Mouse (Mus musculus) G1E (cell line): ENCODE data around the gene Paf1. TPM values are rescaled to one million over a fixed set of nuclear protein-coding genes. Genes with fewer than 3 reads are reported as not detected.

ENCODE experiments used
- ATAC-seq: 2 replicates; pipeline ENCODE4 v1.8.0; 2016; ENCODE audit warnings: mild to moderate bottlenecking; ENCODE audit not compliant: insufficient number of reproducible peaks, poor library complexity, low FRiP score, severe bottlenecking; ENCODE audit errors: extremely low read depth
- DNase-seq: peaks from one replicate; pipeline ENCODE4 v3.0.0; 2012; ENCODE audit warnings: low spot score
- H3K27me3 ChIP-seq: 2 replicates; pipeline ENCODE4 v1.6.1; 2012; ENCODE audit warnings: mild to moderate bottlenecking, low read length, inconsistent platforms; ENCODE audit not compliant: insufficient read depth
- H3K36me3 ChIP-seq: replicated peaks from 2 replicates; pipeline ENCODE3; 2012; ENCODE audit warnings: mild to moderate bottlenecking, inconsistent platforms
- H3K4me1 ChIP-seq: 2 replicates; pipeline ENCODE4 v1.6.1; 2012; ENCODE audit warnings: low read depth, low read length, inconsistent platforms, mixed read lengths; ENCODE audit not compliant: insufficient read depth
- H3K4me3 ChIP-seq: 2 replicates; pipeline ENCODE4 v1.5.1; 2012; ENCODE audit warnings: low read depth, mild to moderate bottlenecking, inconsistent platforms, low read length, moderate library complexity, mixed read lengths
- H3K9me3 ChIP-seq: replicated peaks from 2 replicates; pipeline ENCODE4 v1.6.1; 2012; ENCODE audit warnings: inconsistent platforms
- CTCF ChIP-seq: IDR thresholded peaks from 2 replicates; pipeline ENCODE4 v1.5.1; 2012; ENCODE audit warnings: low read depth, low read length, inconsistent platforms, mixed read lengths
- GATA1 ChIP-seq: IDR thresholded peaks from 2 replicates; pipeline ENCODE4 v1.6.1; 2012; ENCODE audit warnings: borderline replicate concordance, low read length, inconsistent platforms, mixed read lengths
- GATA2 ChIP-seq: IDR thresholded peaks from 2 replicates; pipeline ENCODE4 v1.6.1; 2012; ENCODE audit warnings: low read depth, low read length, inconsistent platforms, borderline replicate concordance
- POLR2AphosphoS5 ChIP-seq: IDR thresholded peaks from 2 replicates; pipeline ENCODE4 v1.6.1; 2012; ENCODE audit warnings: low read depth, low read length, inconsistent platforms; ENCODE audit not compliant: insufficient replicate concordance
- TAL1 ChIP-seq: conservative IDR thresholded peaks from 2 replicates; pipeline ENCODE4 v1.6.1; 2012; ENCODE audit warnings: low read depth, low read length, inconsistent platforms, mixed read lengths
- polyA plus RNA-seq: library from polyadenylated mRNA; stranded (reverse); fragments of >175 nt; gene quantifications from 2 replicates; pipeline ENCODE4 v1.2.3, GENCODE M21; 2012
- total RNA-seq, 2 experiments: library from RNA; stranded (forward) in 1 of 2; stranded (reverse) in 1 of 2; fragments of 200-1000 nt in 1 of 2; fragments of >200 nt in 1 of 2; fragmentation: Nextera tagmentation in 1 of 2; gene quantifications; 2 replicates each; pipeline ENCODE4 v1.2.3; 2014 to 2017

Paf1 gene
- total and polyA plus RNA-seq, 3 experiments, result 68.5 to 170 (median 96.2) TPM

DNA sequence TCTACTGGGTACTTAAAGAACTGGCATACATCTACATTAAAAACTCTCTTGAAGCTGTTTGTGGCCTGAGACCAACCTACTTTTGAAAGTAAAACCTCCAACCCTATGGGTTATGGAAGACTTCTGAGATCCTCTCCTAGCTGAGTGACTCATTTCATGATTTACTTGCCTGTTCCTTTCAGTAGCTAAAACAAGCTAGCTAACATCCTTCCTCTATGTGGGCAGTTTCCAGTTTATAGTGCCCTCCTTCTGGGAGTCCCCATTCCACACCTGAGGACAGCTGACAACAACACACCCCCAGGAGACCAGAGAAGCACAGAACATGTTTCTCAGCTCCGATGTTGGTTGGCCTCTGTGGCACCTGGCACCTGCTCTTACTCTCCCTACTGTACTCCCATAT lies 30.3 kb downstream of the Paf1 start:
- TF ChIP-seq TAL1 (no peak), CTCF (no peak), GATA1 (no peak), GATA2 (no peak), POLR2AphosphoS5 (no peak)
- H3K4me1 ChIP-seq, result no peaks in the 10 kb centered on the region; the same call in 1 of the 2 replicates
- ATAC-seq (no peak), DNase-seq (no peak)
- peaks cover 85% of the 10 kb centered on the region for H3K36me3 ChIP-seq
- no peaks in the 10 kb centered on the region for H3K27me3 ChIP-seq
- H3K4me3 ChIP-seq, result peak overlapping the region; percentile 10; the same call in 1 of the 2 replicates
- H3K9me3 ChIP-seq, result no peaks in the 10 kb centered on the region

DNA sequence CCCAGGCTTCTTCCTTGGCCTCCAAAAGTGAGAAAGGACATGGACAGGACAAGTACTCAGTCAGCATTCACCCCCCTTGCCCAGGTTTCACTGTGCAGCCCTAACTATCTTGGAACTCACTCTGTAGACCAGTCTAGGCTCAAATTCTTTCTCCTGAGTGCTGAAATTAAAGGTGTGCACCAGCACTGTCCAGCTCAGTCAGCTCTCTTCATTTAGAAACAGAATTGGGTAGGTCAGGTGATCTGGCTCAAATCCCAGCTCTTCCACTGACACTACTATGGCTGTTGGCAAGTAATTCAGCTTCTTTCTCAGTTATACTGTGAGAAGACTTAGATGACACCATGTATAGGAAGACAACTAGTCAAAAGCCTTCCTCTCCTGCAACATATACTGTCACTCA lies 35.0 kb downstream of the Paf1 start:
- peaks cover 62% of the 10 kb centered on the region for H3K36me3 ChIP-seq
- no peaks in the 10 kb centered on the region for H3K9me3 ChIP-seq
- DNase-seq (no peak), ATAC-seq (no peak)
- H3K27me3 ChIP-seq, result no peaks in the 10 kb centered on the region
- H3K4me1 ChIP-seq, result peaks cover 27% of the 10 kb centered on the region
- no peak overlapping the region for H3K4me3 ChIP-seq
- TF ChIP-seq CTCF, result no peak
- no peak for TF ChIP-seq TAL1
- TF ChIP-seq GATA1, result no peak
- TF ChIP-seq GATA2, result no peak
- TF ChIP-seq POLR2AphosphoS5, result no peak

DNA sequence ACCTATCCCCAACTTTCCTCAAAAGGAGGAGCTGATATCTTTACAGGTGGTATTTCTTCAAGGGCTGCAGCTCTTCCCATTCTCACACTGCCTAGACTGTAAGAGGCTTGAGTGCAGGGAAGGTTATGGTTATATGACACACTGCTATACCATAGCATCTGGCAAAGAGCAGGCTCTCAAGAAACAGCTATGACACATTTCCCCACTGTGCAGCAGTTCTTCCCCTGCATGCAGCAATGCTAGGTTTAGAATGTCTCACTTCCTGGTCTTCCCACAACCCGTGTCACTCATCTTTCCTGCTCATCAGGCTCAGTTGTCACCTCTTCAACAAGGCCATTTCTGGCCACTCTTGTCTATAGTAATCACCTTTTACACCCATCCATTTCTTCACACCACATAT lies 37.8 kb downstream of the Paf1 start:
- no peaks in the 10 kb centered on the region for H3K9me3 ChIP-seq
- TF ChIP-seq POLR2AphosphoS5 (no peak), GATA1 (no peak), GATA2 (no peak), TAL1 (no peak), CTCF (no peak)
- H3K27me3 ChIP-seq, result no peaks in the 10 kb centered on the region
- DNase-seq, result no peak
- H3K4me1 ChIP-seq, result peaks cover 48% of the 10 kb centered on the region
- no peak for ATAC-seq
- no peak overlapping the region for H3K4me3 ChIP-seq
- H3K36me3 ChIP-seq, result peaks cover 48% of the 10 kb centered on the region

DNA sequence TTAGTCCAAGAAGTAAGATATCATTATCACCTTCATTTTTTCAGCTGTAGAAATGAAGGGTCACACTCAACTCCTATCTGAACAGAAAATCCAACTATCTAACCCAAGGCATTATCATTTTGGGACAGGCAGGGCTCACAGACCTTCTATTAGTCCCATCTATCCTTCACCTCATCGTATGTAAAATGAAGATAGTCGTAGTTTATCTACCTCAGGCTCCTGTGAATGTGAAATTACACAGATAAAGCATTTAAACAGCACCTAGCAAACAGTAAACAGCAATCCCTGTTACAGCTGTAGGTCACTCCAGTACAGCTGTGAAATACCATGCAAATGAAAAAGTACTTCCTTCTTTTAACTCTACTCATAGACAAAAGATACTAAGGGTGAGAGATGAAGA lies 39.5 kb downstream of the Paf1 start:
- DNase-seq (no peak), ATAC-seq (no peak; the same call in 1 of the 2 replicates)
- Histone ChIP-seq H3K36me3 (peaks cover 38% of the 10 kb centered on the region), H3K4me1 (peaks cover 58% of the 10 kb centered on the region), H3K27me3 (no peaks in the 10 kb centered on the region), H3K9me3 (no peaks in the 10 kb centered on the region), H3K4me3 (no peak overlapping the region)
- no peak for TF ChIP-seq CTCF
- peak; percentile 74 for TF ChIP-seq TAL1

- DNase-seq (no peak), ATAC-seq (no peak)
- peak overlapping the region; percentile 78 for H3K4me3 ChIP-seq
- peaks cover 61% of the 10 kb centered on the region for H3K4me1 ChIP-seq
- TF ChIP-seq POLR2AphosphoS5 (no peak), CTCF (no peak), GATA1 (no peak), TAL1 (no peak), GATA2 (no peak)
- peaks cover 13% of the 10 kb centered on the region for H3K36me3 ChIP-seq
- no peaks in the 10 kb centered on the region for H3K27me3 ChIP-seq
- H3K9me3 ChIP-seq, result no peaks in the 10 kb centered on the region
These were observed 43.0 kb downstream of the Paf1 start for GRCm38 (mm10) chr7:28435660-28436259.

- Histone ChIP-seq H3K36me3 (peaks cover 9% of the 10 kb centered on the region), H3K4me1 (peaks cover 59% of the 10 kb centered on the region), H3K4me3 (peak overlapping the region; percentile 78), H3K27me3 (no peaks in the 10 kb centered on the region), H3K9me3 (no peaks in the 10 kb centered on the region)
- no peak for TF ChIP-seq GATA2
- no peak for TF ChIP-seq TAL1
- ATAC-seq (peak; percentile 96), DNase-seq (peak; percentile 97)
These were observed 43.6 kb downstream of the Paf1 start for GRCm38 (mm10) chr7:28436271-28436904.
